In the genomic region with DNA sequence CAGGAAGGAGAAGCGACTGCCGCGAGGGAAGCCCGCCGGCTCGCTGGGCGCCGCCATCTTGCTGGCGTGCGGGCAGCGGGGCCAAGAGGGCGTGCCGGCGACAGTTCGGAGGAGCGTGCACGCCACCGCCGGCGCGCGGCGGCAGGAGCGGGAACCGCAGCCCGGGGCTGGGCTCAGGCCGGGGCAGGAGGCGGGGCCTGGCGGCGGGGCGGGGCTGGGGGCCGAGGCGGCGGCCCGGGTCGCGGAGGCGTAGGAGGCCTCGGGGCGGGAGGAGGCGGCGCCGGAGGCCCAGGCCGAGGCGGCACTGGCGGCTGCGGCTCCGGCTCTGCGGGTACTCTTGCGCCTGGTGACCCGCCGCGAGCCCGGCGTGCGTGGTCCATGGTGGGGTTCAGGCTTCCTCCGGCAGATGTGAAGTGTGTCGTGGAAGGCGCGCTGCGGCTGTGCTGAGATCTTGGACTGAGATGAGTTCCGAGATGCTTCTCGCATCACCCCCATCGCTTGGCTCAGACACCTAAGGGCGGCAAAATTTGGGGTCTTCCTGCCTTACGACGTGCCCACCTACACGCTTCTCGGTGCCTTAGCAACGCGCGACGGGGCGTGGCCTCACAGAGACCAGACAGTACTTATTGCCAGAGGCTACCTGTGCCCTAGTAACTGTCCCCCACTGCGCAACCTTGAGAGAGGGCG, we compare ENCODE assay signal across 8 mouse cellular contexts. TPM values are rescaled to one million over a fixed set of nuclear protein-coding genes. Genes with fewer than 3 reads are reported as not detected.
DNase-seq lines count a peak whose midpoint lies in the region; ATAC-seq and TF ChIP-seq lines count a peak whose summit lies in the region.

A gene (minus strand): TSS at position 146 of the 687 bp plus-strand sequence.
A gene (plus strand): TSS at position 224 of the 687 bp plus-strand sequence.

- DNase-seq in ZHBTc4 (ENCODE audit: low read depth, low spot score), result peak; percentile 92
- DNase-seq in cerebellum, postnatal 4 days (ENCODE audit: low spot score in 2 of 2), result peak; percentile 75 to 91
- DNase-seq in gastrocnemius, adult 2 months, result peak; percentile 96
- DNase-seq in hindbrain, postnatal 0 days (ENCODE audit: low spot score), result peak; percentile 94
- peak; percentile 65 to 93 for DNase-seq in left cerebral cortex, postnatal 10 days (ENCODE audit: extremely low spot score in 1 of 2, low spot score in 2 of 2)
- DNase-seq in right cerebral cortex, postnatal 14 days, result peak; percentile 85
- peak; percentile 83 to 89 for DNase-seq in urinary bladder, postnatal 36 days (ENCODE audit: low spot score in 2 of 2)

- H3K9me3 ChIP-seq in hindbrain, postnatal 0 days (ENCODE audit: low read length), result no peaks in the 10 kb centered on the region

- peak; percentile 48 for TF ChIP-seq CTCF in gastrocnemius, adult 2 months (IDR thresholded peaks at IDR 0.05)
- no peak for TF ChIP-seq CTCF in hindbrain, postnatal 0 days (IDR thresholded peaks at IDR 0.05; ENCODE audit: low read depth)

- intact Hi-C loops in gastrocnemius, adult 2 months (cut with DNase I), result no loop called here
- intact Hi-C loops in left cerebral cortex, postnatal 10 days (cut with DNase I), result no loop called here

- no peaks in the 10 kb centered on the region for H3K27me3 ChIP-seq in hindbrain, postnatal 0 days (ENCODE audit: insufficient read depth, low read length)

- ATAC-seq in hindbrain, postnatal 0 days, result peak; percentile 91
- peak; percentile 81 for ATAC-seq in megakaryocyte progenitor cell, adult 5-6 weeks (replicated peaks; ENCODE audit: poor library complexity)

- under 1% methylated on average over 62 of the region's 76 CpGs for WGBS in hindbrain, postnatal 0 days

- H3K27ac ChIP-seq in gastrocnemius, adult 2 months, result peak within 1 kb of the TSS; percentile 92
- peak within 1 kb of the TSS; percentile 91 for H3K27ac ChIP-seq in hindbrain, postnatal 0 days

- H3K4me1 ChIP-seq in hindbrain, postnatal 0 days (ENCODE audit: insufficient read depth, low read length), result peaks cover 5% of the 10 kb centered on the region

- H3K4me2 ChIP-seq in hindbrain, postnatal 0 days (ENCODE audit: low read depth, low read length), result peak within 1 kb of the TSS; percentile 83

- peaks cover 24% of the 10 kb centered on the region for H3K36me3 ChIP-seq in hindbrain, postnatal 0 days (ENCODE audit: insufficient read depth, low read length)

- peak within 1 kb of the TSS; percentile 73 for H3K9ac ChIP-seq in hindbrain, postnatal 0 days (replicated peaks; ENCODE audit: low read length)

- peak within 1 kb of the TSS; percentile 82 for H3K4me3 ChIP-seq in gastrocnemius, adult 2 months
- peak within 1 kb of the TSS; percentile 77 for H3K4me3 ChIP-seq in hindbrain, postnatal 0 days (ENCODE audit: low read length)

RNA-seq across cellular contexts. Expression of the first gene that starts in this region (rescaled TPM):
- 10 to 100 TPM; 32.8 to 37.5 TPM for total RNA-seq in gastrocnemius, adult 2 months (2021)
- 21.1 and 26.1 TPM in 2 replicates for total RNA-seq in hindbrain, postnatal 0 days (2014; rRNA removed)
- 39.7 and 41.4 TPM in 2 replicates for polyA plus RNA-seq in hindbrain, postnatal 0 days (2015; fragmentation: Nextera tagmentation; extraction: Ambion mirVana)
- total RNA-seq in left cerebral cortex, postnatal 10 days (2021), result 10 to 100 TPM; 21.5 TPM
- 22.4 and 23.6 TPM in 2 replicates for total RNA-seq in megakaryocyte progenitor cell, adult 5-6 weeks (2015)
- 37.2 and 62.7 TPM in 2 replicates for total RNA-seq in megakaryocyte progenitor cell, adult 5-6 weeks (2017)

RNA-seq across cellular contexts. Expression of the second gene that starts in this region (rescaled TPM):
- total RNA-seq in gastrocnemius, adult 2 months (2021), result under 1 TPM; 0.56 to 0.74 TPM
- 6.1 and 8.1 TPM in 2 replicates for total RNA-seq in hindbrain, postnatal 0 days (2014; rRNA removed)
- 1.4 and 2.2 TPM in 2 replicates for polyA plus RNA-seq in hindbrain, postnatal 0 days (2015; fragmentation: Nextera tagmentation; extraction: Ambion mirVana)
- total RNA-seq in left cerebral cortex, postnatal 10 days (2021), result 1 to 10 TPM; 2.7 to 5.1 TPM
- 2.6 and 3.4 TPM in 2 replicates for total RNA-seq in megakaryocyte progenitor cell, adult 5-6 weeks (2015)
- 1.0 and 1.2 TPM in 2 replicates for total RNA-seq in megakaryocyte progenitor cell, adult 5-6 weeks (2017)

Comparison
In these comparisons a context has a peak if more than half of its experiments do, and no peak if none do; other contexts are left out.
1. Peak in every context shown above with its lines: DNase-seq, ATAC-seq, H3K4me3 ChIP-seq and H3K27ac ChIP-seq.